Mouse (Mus musculus): ENCODE results near the gene Grin2b.
"Not testable (repeated sequence)": the region's sequence is repeated elsewhere in the genome, so short reads cannot be mapped to it uniquely, and the experiment has no call there.

DNA sequence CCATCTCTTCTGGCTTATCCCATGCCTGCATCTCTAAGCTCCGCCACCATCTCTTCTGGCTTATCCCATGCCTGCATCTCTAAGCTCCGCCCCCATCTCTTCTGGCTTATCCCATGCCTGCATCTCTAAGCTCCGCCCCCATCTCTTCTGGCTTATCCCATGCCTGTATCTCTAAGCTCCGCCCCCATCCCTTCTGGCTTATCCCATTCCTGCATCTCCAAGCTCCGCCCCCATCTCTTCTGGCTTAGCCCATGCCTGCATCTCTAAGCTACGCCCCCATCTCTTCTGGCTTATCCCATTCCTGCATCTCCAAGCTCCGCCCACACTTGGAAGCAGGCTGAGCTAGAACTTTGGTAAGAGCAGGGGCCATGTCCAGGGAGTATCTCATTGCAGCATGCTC lies 346.5 kb downstream of the Grin2b start:
- not testable (repeated sequence) for TF ChIP-seq POLR2A (IDR thresholded peaks at IDR 0.05; ENCODE audit: borderline replicate concordance, insufficient read depth, low read length); CTCF (IDR thresholded peaks at IDR 0.05; ENCODE audit: borderline replicate concordance, insufficient read depth, low read depth, low read length)

All from cerebellum, adult 2 months (tissue).